Mouse (Mus musculus) neural tube, embryonic 11.5 days (tissue): ENCODE measurements around the gene Hoxa1. TPM values are rescaled to one million over a fixed set of nuclear protein-coding genes. Genes with fewer than 3 reads are reported as not detected.

Experiments used
- ATAC-seq: fragments of 200-750 bp; cut with Nextera tagmentation; 2 replicates; pipeline ENCODE4 v1.8.0; 2017; ENCODE audit warnings: moderate number of reproducible peaks, mild to moderate bottlenecking, moderate TSS enrichment, moderate library complexity; ENCODE audit not compliant: insufficient read depth, low FRiP score, low TSS enrichment
- DNase-seq: peaks from one replicate; pipeline ENCODE4 v3.0.0-alpha.2; 2015; ENCODE audit warnings: low spot score
- H3K27ac ChIP-seq: fragments of 300-500 bp; sonication (generic); 2 replicates; pipeline ENCODE4 v1.5.1; 2014; ENCODE audit warnings: low read depth, mild to moderate bottlenecking, low read length
- H3K27me3 ChIP-seq: fragments of 300-500 bp; sonication (generic); 2 replicates; pipeline ENCODE4 v1.6.1; 2014; ENCODE audit warnings: mild to moderate bottlenecking, low read length, mixed read lengths; ENCODE audit not compliant: control insufficient read depth, insufficient read depth
- H3K36me3 ChIP-seq: fragments of 300-500 bp; sonication (generic); 2 replicates; pipeline ENCODE4 v1.6.1; 2014; ENCODE audit warnings: mild to moderate bottlenecking, low read length, moderate library complexity, mixed read lengths; ENCODE audit not compliant: control insufficient read depth, insufficient read depth
- H3K4me1 ChIP-seq: fragments of 300-500 bp; sonication (generic); 2 replicates; pipeline ENCODE4 v1.6.1; 2014; ENCODE audit warnings: low read length, mixed read lengths; ENCODE audit not compliant: control insufficient read depth, insufficient read depth
- H3K4me2 ChIP-seq: fragments of 300-500 bp; sonication (generic); 2 replicates; pipeline ENCODE4 v1.6.1; 2014; ENCODE audit warnings: low read depth, mild to moderate bottlenecking, moderate library complexity
- H3K4me3 ChIP-seq: fragments of 300-500 bp; sonication (generic); 2 replicates; pipeline ENCODE4 v1.5.1; 2014; ENCODE audit warnings: low read depth, low read length
- H3K9ac ChIP-seq: fragments of 300-500 bp; sonication (generic); 2 replicates; pipeline ENCODE4 v1.6.1; 2014; ENCODE audit warnings: mild to moderate bottlenecking, low read length
- H3K9me3 ChIP-seq: fragments of 300-500 bp; sonication (generic); 2 replicates; pipeline ENCODE4 v1.6.1; 2016; ENCODE audit warnings: low read length; ENCODE audit not compliant: control insufficient read depth
- WGBS: fragments of 180-500 bp; shearing (Covaris S2); extraction: QIAGEN DNeasy Blood & Tissue Kit; methylation state at CpG from one replicate; pipeline ENCODE4 v1.1.7; 2014; 5-methylcytosine and 5-hydroxymethylcytosine counted together
- polyA plus RNA-seq: library from polyadenylated mRNA; unstranded; fragments of >200 nt; fragmentation: Nextera tagmentation; extraction: Ambion mirVana; gene quantifications from 2 replicates; pipeline ENCODE4 v1.2.1, GENCODE M21; 2014

Gene Hoxa1
- polyA plus RNA-seq, 1 experiment from 2014 or later = 9.3 TPM

GRCm38 (mm10) chr6:52118903-52119635 is 39.0 kb downstream of the Hoxa1 start:
- Histone ChIP-seq H3K9me3 (no peaks in the 10 kb centered on the region), H3K36me3 (no peaks in the 10 kb centered on the region), H3K4me3 (no peak overlapping the region), H3K27me3 (no peaks in the 10 kb centered on the region), H3K9ac (no peak overlapping the region), H3K4me2 (peak overlapping the region; percentile 20), H3K27ac (peak overlapping the region; percentile 60; the same call in 1 of the 2 replicates), H3K4me1 (peaks cover 20% of the 10 kb centered on the region)
- ATAC-seq = peak; percentile 86
- DNase-seq = peak; percentile 34
- WGBS = 14% methylated on average over 6 of the region's 6 CpGs

- no peak overlapping the region for H3K9ac ChIP-seq
- no peaks in the 10 kb centered on the region for H3K27me3 ChIP-seq
- ATAC-seq (no peak), DNase-seq (no peak)
- H3K9me3 ChIP-seq = no peaks in the 10 kb centered on the region
- no peaks in the 10 kb centered on the region for H3K36me3 ChIP-seq
- no peak overlapping the region for H3K27ac ChIP-seq
- H3K4me1 ChIP-seq = peaks cover 20% of the 10 kb centered on the region
- 15% methylated on average over 5 of the region's 5 CpGs for WGBS
- no peak overlapping the region for H3K4me2 ChIP-seq
- H3K4me3 ChIP-seq = no peak overlapping the region
These were observed 42.2 kb downstream of the Hoxa1 start for GRCm38 (mm10) chr6:52115899-52116298.

- no peak overlapping the region for H3K4me3 ChIP-seq
- H3K4me1 ChIP-seq = no peaks in the 10 kb centered on the region
- H3K9me3 ChIP-seq = no peaks in the 10 kb centered on the region
- no peaks in the 10 kb centered on the region for H3K36me3 ChIP-seq
- 71% methylated on average over 4 of the region's 4 CpGs for WGBS
- H3K27ac ChIP-seq = no peak overlapping the region
- no peak overlapping the region for H3K9ac ChIP-seq
- DNase-seq (no peak), ATAC-seq (no peak)
- H3K27me3 ChIP-seq = no peaks in the 10 kb centered on the region
- H3K4me2 ChIP-seq = no peak overlapping the region
These were observed 46.3 kb downstream of the Hoxa1 start for GRCm38 (mm10) chr6:52111846-52112245.

GRCm38 (mm10) chr6:52107400-52107799 is 50.7 kb downstream of the Hoxa1 start:
- H3K4me3 ChIP-seq = no peak overlapping the region
- DNase-seq (no peak), ATAC-seq (no peak)
- H3K9me3 ChIP-seq = no peaks in the 10 kb centered on the region
- peaks cover 5% of the 10 kb centered on the region for H3K4me1 ChIP-seq
- H3K27ac ChIP-seq = no peak overlapping the region
- H3K9ac ChIP-seq = no peak overlapping the region
- no peaks in the 10 kb centered on the region for H3K36me3 ChIP-seq
- no peak overlapping the region for H3K4me2 ChIP-seq
- 89% methylated on average over 3 of the region's 3 CpGs for WGBS
- H3K27me3 ChIP-seq = no peaks in the 10 kb centered on the region

- DNase-seq = no peak
- no peak overlapping the region for H3K9ac ChIP-seq
- no peak overlapping the region for H3K4me3 ChIP-seq
- no peaks in the 10 kb centered on the region for H3K27me3 ChIP-seq
- no peak overlapping the region for H3K4me2 ChIP-seq
- peaks cover 11% of the 10 kb centered on the region for H3K4me1 ChIP-seq
- no peaks in the 10 kb centered on the region for H3K36me3 ChIP-seq
- ATAC-seq = no peak
- H3K27ac ChIP-seq = no peak overlapping the region
- 13% methylated on average over 3 of the region's 3 CpGs for WGBS
- no peaks in the 10 kb centered on the region for H3K9me3 ChIP-seq
These were observed 51.4 kb downstream of the Hoxa1 start for GRCm38 (mm10) chr6:52106716-52107115.

GRCm38 (mm10) chr6:52106178-52106577 is 51.9 kb downstream of the Hoxa1 start:
- Histone ChIP-seq H3K9me3 (no peaks in the 10 kb centered on the region), H3K27ac (no peak overlapping the region), H3K4me3 (no peak overlapping the region), H3K36me3 (no peaks in the 10 kb centered on the region), H3K27me3 (no peaks in the 10 kb centered on the region), H3K9ac (no peak overlapping the region), H3K4me2 (no peak overlapping the region), H3K4me1 (peaks cover 12% of the 10 kb centered on the region)
- DNase-seq = no peak
- 4% methylated on average over 3 of the region's 3 CpGs for WGBS
- ATAC-seq = no peak

Other genes with a start within 250 kb of the Hoxa1 start
- 70.1 and 71.8 TPM in 2 replicates for gene Skap2, start 145.8 kb downstream of the Hoxa1 start, polyA plus RNA-seq
- 36.0 and 37.5 TPM in 2 replicates for gene Hoxa2, start 6.5 kb upstream of the Hoxa1 start, polyA plus RNA-seq
- 4.1 and 4.5 TPM in 2 replicates for gene 5730596B20Rik, start 19.2 kb upstream of the Hoxa1 start, polyA plus RNA-seq
- 10.2 and 11.7 TPM in 2 replicates for gene Hoxa4, start 33.4 kb upstream of the Hoxa1 start, polyA plus RNA-seq
- gene Hoxa5, start 46.3 kb upstream of the Hoxa1 start, polyA plus RNA-seq = 53.4 and 56.5 TPM in 2 replicates
- gene Hoxa6, start 50.4 kb upstream of the Hoxa1 start, polyA plus RNA-seq = 16.0 and 18.8 TPM in 2 replicates
- 20.2 TPM in 2 replicates for gene Hoxa3, start 55.0 kb upstream of the Hoxa1 start, polyA plus RNA-seq
- gene Gm28308, start 55.0 kb upstream of the Hoxa1 start, polyA plus RNA-seq = not detected in 2 replicates
- gene Hoxa7, start 63.5 kb upstream of the Hoxa1 start, polyA plus RNA-seq = 61.2 and 71.3 TPM in 2 replicates
- gene Hoxa9, start 72.8 kb upstream of the Hoxa1 start, polyA plus RNA-seq = 98.8 and 105 TPM in 2 replicates
- gene Hoxa10, start 82.5 kb upstream of the Hoxa1 start, polyA plus RNA-seq = 70.6 and 72.8 TPM in 2 replicates
- 6.0 and 6.7 TPM in 2 replicates for gene Hoxa11, start 87.5 kb upstream of the Hoxa1 start, polyA plus RNA-seq
- 0.11 and 0.26 TPM in 2 replicates for gene Hoxa13, start 102.6 kb upstream of the Hoxa1 start, polyA plus RNA-seq
- 1.9 TPM in 2 replicates for gene Evx1, start 155.2 kb upstream of the Hoxa1 start, polyA plus RNA-seq